Mouse (Mus musculus) hindbrain, embryonic 12.5 days (tissue): ENCODE data around the gene Cd72. TPM values are rescaled to one million over a fixed set of nuclear protein-coding genes. Genes with fewer than 3 reads are reported as not detected.
"Not testable (repeated sequence)": the region's sequence is repeated elsewhere in the genome, so short reads cannot be mapped to it uniquely, and the experiment has no call there.

Experiments
- ATAC-seq: fragments of 200-750 bp; cut with Nextera tagmentation; 2 replicates; pipeline ENCODE4 v1.8.0; 2017; ENCODE audit warnings: moderate TSS enrichment; ENCODE audit not compliant: low FRiP score
- H3K27ac ChIP-seq: fragments of 300-500 bp; sonication (generic); 2 replicates; pipeline ENCODE4 v1.5.1; 2016; ENCODE audit warnings: mild to moderate bottlenecking
- H3K27me3 ChIP-seq: fragments of 300-500 bp; sonication (generic); 2 replicates; pipeline ENCODE4 v1.6.1; 2016; ENCODE audit warnings: mild to moderate bottlenecking
- H3K36me3 ChIP-seq: fragments of 300-500 bp; sonication (generic); 2 replicates; pipeline ENCODE4 v1.6.1; 2016; ENCODE audit warnings: mild to moderate bottlenecking
- H3K4me1 ChIP-seq: fragments of 300-500 bp; sonication (generic); 2 replicates; pipeline ENCODE4 v1.6.1; 2016
- H3K4me2 ChIP-seq: fragments of 300-500 bp; sonication (generic); replicated peaks from 2 replicates; pipeline ENCODE4 v1.6.1; 2016; ENCODE audit warnings: mild to moderate bottlenecking
- H3K4me3 ChIP-seq: fragments of 300-500 bp; sonication (generic); 2 replicates; pipeline ENCODE4 v1.5.1; 2016; ENCODE audit warnings: mild to moderate bottlenecking
- H3K9ac ChIP-seq: fragments of 300-500 bp; sonication (generic); 2 replicates; pipeline ENCODE4 v1.6.1; 2016; ENCODE audit warnings: mild to moderate bottlenecking, moderate library complexity
- H3K9me3 ChIP-seq: fragments of 300-500 bp; sonication (generic); replicated peaks from 2 replicates; pipeline ENCODE4 v1.6.1; 2016; ENCODE audit warnings: mild to moderate bottlenecking
- WGBS: fragments of 180-500 bp; shearing (Covaris S2); methylation state at CpG from one replicate; pipeline ENCODE4 v1.1.7; 2016; 5-methylcytosine and 5-hydroxymethylcytosine counted together
- polyA plus RNA-seq: library from polyadenylated mRNA; unstranded; fragments of >200 nt; fragmentation: Nextera tagmentation; extraction: Ambion mirVana; gene quantifications from 2 replicates; pipeline ENCODE4 v1.2.1, GENCODE M21; 2016

Gene Cd72
- polyA plus RNA-seq, 1 experiment from 2014 or later, result 3.8 TPM

DNA sequence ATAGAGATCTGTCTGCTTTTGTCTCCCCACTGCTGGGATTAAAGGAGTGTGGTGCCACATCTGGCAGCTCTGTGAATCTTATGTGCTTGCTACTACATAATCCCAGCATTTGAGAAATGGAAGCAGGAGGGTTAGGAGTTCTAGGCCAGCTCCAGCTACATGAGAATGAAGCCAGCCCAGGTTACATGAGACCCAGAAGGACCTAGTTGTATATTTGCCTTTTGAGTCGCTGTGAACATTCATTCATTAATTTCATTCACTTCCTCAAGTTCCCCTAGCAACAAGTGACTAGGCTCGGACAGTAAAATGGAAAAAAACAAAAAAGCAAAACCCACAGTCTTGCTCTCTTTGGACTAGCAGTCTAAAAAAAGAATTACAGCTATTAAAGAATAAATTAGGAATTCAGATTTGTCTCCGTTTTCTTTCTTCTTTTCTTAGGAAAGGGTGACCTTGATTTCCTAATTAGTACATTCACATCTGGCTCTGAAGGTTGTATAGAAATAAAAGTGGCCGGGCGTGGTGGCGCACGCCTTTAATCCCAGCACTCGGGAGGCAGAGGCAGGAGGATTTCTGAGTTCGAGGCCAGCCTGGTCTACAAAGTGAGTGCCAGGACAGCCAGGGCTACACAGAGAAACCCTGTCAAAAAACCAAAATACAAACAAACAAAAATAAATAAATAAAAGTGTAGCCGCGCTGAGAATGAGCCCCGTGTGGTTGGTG lies 37.8 kb upstream of the Cd72 start:
- Histone ChIP-seq H3K4me3 (peak overlapping the region; percentile 76), H3K9me3 (0 out of 2 replicates have a peak, but pooled peaks cover 4% of the 10 kb centered on the region), H3K4me2 (peak overlapping the region; percentile 61), H3K9ac (no peak overlapping the region), H3K27ac (peak overlapping the region; percentile 88), H3K36me3 (peaks cover 13% of the 10 kb centered on the region; the same call in 1 of the 2 replicates), H3K4me1 (peaks cover 14% of the 10 kb centered on the region), H3K27me3 (no peaks in the 10 kb centered on the region)
- WGBS, result 46% methylated on average over 12 of the region's 12 CpGs
- ATAC-seq, result no peak

DNA sequence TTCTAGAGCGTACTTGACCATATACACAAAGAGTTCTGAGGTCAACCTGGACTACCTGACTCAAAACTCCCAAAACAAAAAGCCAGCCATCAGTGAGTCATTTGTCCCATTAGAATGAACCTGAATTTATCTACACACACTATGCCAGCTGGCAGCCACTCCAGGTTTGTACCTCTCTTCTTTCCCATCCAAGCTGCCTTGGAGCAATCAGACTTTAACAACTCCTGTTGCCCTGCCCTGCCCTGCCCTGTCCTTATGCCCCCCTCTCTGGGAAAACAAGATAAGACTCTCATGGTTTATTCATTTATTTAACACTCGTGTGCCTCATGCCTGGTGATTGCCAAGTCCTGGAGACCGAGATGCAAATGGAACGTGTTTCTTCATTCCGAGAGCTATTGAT lies 36.4 kb upstream of the Cd72 start:
- Histone ChIP-seq H3K9me3 (0 out of 2 replicates have a peak, but pooled peaks cover 4% of the 10 kb centered on the region), H3K4me3 (no peak overlapping the region), H3K27me3 (no peaks in the 10 kb centered on the region), H3K36me3 (peaks cover 6% of the 10 kb centered on the region; the same call in 1 of the 2 replicates), H3K27ac (no peak overlapping the region), H3K4me1 (peaks cover 14% of the 10 kb centered on the region), H3K4me2 (no peak overlapping the region), H3K9ac (no peak overlapping the region)
- no peak for ATAC-seq
- WGBS, result 83% methylated on average over 5 of the region's 5 CpGs

DNA sequence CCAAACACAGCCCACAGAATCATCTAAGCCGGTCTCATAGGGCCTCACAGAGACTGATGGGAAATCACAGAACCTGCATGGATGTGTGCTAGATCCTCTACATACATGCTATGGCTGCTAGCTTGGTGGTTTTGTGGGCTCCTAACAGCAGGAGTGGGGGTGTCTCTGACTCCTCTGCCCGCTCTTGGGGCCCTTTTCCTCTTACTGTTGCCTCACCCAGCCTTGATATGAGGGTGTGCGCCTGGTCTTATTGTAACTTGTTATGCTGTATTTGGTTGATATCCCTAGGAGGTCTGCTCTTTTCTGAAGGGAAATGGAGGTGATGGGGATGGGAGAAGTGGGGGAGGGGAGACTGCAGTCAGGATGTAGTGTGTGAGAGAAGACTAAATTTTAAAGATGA lies 35.2 kb upstream of the Cd72 start:
- no peaks in the 10 kb centered on the region for H3K27me3 ChIP-seq
- H3K36me3 ChIP-seq, result no peaks in the 10 kb centered on the region
- no peak for ATAC-seq
- 95% methylated on average over 3 of the region's 3 CpGs for WGBS
- H3K9ac ChIP-seq, result no peak overlapping the region
- peaks cover 7% of the 10 kb centered on the region for H3K4me1 ChIP-seq
- H3K4me3 ChIP-seq, result no peak overlapping the region
- no peak overlapping the region for H3K27ac ChIP-seq
- no peak overlapping the region for H3K4me2 ChIP-seq
- 0 out of 2 replicates have a peak, but pooled peaks cover 4% of the 10 kb centered on the region for H3K9me3 ChIP-seq

DNA sequence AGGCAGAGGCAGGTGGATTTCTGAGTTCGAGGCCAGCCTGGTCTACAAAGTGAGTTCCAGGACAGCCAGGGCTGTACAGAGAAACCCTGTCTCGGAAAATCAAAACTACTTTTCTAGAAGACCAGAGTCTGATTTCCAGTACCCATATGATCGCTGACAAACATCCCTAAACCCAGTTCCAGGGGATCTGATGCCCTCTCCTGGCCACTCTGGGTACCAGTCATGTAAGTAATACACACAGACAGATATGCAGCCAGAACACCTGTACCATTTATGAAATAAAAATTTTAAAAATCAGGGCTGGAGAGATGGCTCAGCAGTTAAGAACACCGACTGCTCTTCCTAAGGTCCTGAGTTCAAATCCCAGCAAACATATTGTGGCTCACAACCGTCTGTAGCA lies 31.2 kb upstream of the Cd72 start:
- H3K4me1 ChIP-seq, H3K27me3 ChIP-seq, H3K27ac ChIP-seq, H3K36me3 ChIP-seq, H3K9me3 ChIP-seq, H3K4me3 ChIP-seq, H3K4me2 ChIP-seq, H3K9ac ChIP-seq, ATAC-seq: not testable (repeated sequence)
- WGBS, result 86% methylated on average over 5 of the region's 5 CpGs

DNA sequence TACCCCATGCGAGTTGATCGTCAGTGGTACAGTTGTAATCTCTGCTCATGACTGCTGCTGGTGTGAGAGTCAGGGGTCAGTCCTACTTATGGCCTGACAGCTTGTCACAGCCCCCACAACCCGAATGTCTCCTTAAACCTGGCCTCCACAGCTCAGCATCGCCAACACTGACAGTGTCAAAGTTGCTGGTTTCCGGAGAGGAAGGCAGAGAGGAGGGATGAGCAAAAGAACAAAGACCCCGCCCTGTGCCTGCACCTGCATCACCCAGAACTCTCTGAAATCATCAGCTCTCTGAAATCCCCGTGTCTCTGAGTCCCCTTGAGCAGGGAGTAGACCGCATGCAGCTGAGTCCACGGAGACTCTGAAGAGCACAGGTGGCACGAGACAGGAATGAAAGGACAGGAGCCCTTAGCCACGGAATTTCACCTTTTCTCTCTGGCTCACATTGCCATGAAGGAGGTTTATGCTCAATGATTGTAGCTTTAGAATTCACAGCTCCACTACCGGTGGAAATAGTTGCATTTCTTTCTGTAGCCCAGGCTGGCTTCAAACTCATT lies 29.2 kb upstream of the Cd72 start, which contains the start of gene Sit1:
Gene Sit1 (minus strand): TSS at position 200 of the 557 bp plus-strand sequence.
- H3K36me3 ChIP-seq, result no peaks in the 10 kb centered on the region
- H3K27ac ChIP-seq, result no peak within 1 kb of the TSS
- H3K4me2 ChIP-seq, result no peak within 1 kb of the TSS
- no peak within 1 kb of the TSS for H3K4me3 ChIP-seq
- no peaks in the 10 kb centered on the region for H3K27me3 ChIP-seq
- H3K4me1 ChIP-seq, result no peaks in the 10 kb centered on the region
- no peak within 1 kb of the TSS for H3K9ac ChIP-seq
- 61% methylated on average over 12 of the region's 12 CpGs for WGBS
- H3K9me3 ChIP-seq, result no peaks in the 10 kb centered on the region
- no peak for ATAC-seq

DNA sequence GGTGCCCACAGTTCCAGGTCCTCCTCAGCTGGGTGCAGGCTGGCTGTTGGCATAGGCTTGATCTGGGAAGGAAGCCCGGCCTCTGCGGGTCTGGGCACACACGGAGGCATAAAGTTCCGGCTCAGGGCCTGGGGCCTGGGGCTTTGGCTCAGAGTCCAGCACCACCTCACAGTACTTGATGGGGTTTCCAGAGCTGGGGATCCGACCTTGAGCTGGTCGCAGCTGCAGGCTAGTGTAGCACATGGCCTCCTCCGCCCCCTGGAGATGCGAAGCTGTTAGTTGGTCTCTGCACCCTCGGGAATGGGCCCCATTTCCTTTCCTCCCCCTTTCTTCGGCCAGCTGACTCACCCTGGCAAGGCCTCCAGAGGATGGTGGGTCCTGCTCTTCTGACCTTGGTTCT lies 28.2 kb upstream of the Cd72 start:
- Histone ChIP-seq H3K27ac (no peak overlapping the region), H3K9ac (no peak overlapping the region), H3K4me2 (no peak overlapping the region), H3K36me3 (no peaks in the 10 kb centered on the region), H3K27me3 (no peaks in the 10 kb centered on the region), H3K4me3 (no peak overlapping the region), H3K9me3 (no peaks in the 10 kb centered on the region), H3K4me1 (peaks cover 3% of the 10 kb centered on the region; the same call in 1 of the 2 replicates)
- ATAC-seq, result no peak
- WGBS, result 69% methylated on average over 10 of the region's 10 CpGs

DNA sequence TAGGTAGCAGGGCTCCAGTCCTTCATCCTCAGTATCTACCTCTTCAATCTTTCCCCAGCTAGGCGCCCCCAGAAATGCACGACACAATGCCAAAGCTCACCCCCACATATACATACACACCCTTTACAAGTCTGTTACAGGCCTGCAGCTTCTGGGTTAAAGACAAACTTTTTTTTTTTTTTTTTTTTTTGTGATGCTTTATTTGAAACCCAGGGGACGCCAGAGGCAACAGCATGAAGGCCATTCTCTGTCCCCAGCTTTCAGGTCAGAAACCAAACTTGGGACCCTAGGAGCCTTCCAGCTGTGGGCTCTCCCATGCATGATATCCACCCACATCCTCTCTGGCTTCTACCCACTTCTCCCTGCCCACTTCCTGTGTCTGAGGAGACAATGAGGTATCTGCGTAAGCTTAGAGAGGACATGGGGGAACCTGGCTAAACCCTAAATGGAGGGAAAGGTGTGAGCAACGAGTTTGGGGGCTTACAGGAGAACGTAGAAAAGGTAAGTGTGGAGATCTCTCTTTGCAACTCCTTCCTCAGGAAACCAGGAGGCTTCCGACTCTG lies 27.5 kb upstream of the Cd72 start:
- WGBS, result 73% methylated on average over 7 of the region's 7 CpGs
- no peaks in the 10 kb centered on the region for H3K9me3 ChIP-seq
- H3K4me1 ChIP-seq, result peaks cover 3% of the 10 kb centered on the region; the same call in 1 of the 2 replicates
- no peak overlapping the region for H3K4me3 ChIP-seq
- no peak overlapping the region for H3K4me2 ChIP-seq
- no peak overlapping the region for H3K9ac ChIP-seq
- no peak for ATAC-seq
- no peak overlapping the region for H3K27ac ChIP-seq
- no peaks in the 10 kb centered on the region for H3K36me3 ChIP-seq
- H3K27me3 ChIP-seq, result no peaks in the 10 kb centered on the region

DNA sequence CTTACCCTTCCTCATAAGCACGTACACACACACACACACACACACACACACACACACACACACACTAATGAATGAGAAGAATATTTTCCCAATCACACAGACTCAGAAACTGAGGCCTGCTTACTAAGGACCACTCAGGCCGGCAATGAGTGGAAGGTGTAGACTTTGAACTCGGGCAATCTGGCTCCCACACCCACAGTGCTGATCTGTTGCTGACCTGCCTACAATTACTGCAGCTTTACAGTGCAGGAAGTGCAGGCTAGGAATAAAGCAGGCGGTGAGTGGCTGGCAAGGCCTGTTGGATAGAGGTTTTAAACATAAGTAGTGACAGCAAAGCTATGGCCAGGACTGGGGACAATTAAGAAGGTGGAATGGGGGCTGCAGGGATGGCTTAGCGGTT lies 26.6 kb upstream of the Cd72 start:
- Histone ChIP-seq H3K27ac (no peak overlapping the region), H3K4me3 (no peak overlapping the region), H3K9me3 (no peaks in the 10 kb centered on the region), H3K9ac (no peak overlapping the region), H3K27me3 (no peaks in the 10 kb centered on the region), H3K4me1 (peaks cover 3% of the 10 kb centered on the region; the same call in 1 of the 2 replicates), H3K4me2 (no peak overlapping the region), H3K36me3 (no peaks in the 10 kb centered on the region)
- no peak for ATAC-seq
- 85% methylated on average over 5 of the region's 5 CpGs for WGBS

DNA sequence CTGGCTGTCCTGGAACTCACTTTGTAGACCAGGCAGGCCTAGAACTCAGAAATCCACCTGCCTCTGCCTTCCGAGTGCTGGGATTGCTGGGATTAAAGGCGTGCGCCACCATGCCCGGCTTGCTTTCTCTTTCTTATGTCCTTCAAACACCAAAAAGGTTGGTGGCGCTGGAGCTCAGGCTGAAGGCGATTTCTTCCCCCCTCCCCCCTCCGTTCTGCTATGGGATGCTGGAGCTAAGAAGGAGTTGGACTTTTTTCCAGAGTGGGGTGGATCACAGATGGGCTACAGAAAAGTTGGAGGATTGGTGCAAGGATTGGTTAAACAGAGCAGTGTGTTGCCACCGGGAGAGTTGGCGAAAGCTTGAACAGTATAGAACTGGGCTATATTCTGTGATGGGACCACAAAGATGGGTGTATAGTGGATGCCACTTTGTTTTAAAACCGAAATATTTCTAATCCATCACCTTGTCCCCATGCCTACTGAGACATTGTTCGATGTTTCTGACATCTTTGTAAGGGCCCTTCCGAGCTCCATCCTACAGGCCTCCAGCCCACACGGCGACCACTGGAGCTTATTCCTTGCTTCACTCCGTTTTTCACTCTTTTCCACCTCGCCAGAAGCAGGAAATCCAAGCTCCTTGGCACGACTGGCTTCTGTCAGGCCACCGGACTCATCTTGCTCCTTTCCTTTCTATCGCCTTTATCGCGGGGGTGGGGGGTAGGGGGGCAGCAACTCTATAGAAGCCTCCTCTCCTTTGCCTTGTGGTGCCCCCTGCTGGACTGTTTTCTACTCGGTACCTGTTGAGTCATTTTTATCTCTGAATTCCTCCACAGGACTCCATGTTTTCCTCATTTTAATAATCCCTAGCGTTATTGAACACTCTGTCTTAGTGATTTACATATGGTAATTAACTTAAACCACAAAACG lies 24.7 kb upstream of the Cd72 start:
- Histone ChIP-seq H3K4me2 (no peak overlapping the region), H3K4me3 (no peak overlapping the region)

DNA sequence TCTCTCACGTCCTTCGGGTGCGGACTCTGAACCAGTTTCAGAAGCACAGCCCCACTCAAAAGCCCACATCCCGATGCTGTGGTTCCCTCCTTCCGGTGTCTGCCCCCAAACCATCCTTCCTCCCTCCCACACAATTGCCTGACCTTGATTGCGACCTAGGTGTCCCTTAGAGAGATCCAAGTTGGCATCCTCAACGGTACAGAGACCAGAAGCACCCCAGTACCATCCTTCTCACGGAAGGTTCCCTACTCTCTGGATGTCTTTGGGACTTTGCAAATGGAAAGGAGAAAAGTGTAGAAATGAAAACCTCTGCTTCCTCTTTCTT lies 24.1 kb upstream of the Cd72 start:
- Histone ChIP-seq H3K4me2 (peak overlapping the region; percentile 47), H3K4me1 (peaks cover 3% of the 10 kb centered on the region; the same call in 1 of the 2 replicates), H3K27ac (no peak overlapping the region), H3K9ac (no peak overlapping the region), H3K27me3 (no peaks in the 10 kb centered on the region), H3K36me3 (no peaks in the 10 kb centered on the region), H3K4me3 (peak overlapping the region; percentile 24), H3K9me3 (no peaks in the 10 kb centered on the region)
- 51% methylated on average over 8 of the region's 8 CpGs for WGBS
- peak; percentile 52 for ATAC-seq

More for the DNA sequence above, 24.7 kb upstream of the Cd72 start:
- no peaks in the 10 kb centered on the region for H3K36me3 ChIP-seq
- no peaks in the 10 kb centered on the region for H3K27me3 ChIP-seq
- WGBS, result 45% methylated on average over 24 of the region's 24 CpGs
- ATAC-seq, result no peak
- H3K9me3 ChIP-seq, result no peaks in the 10 kb centered on the region
- no peak overlapping the region for H3K9ac ChIP-seq
- no peak overlapping the region for H3K27ac ChIP-seq
- H3K4me1 ChIP-seq, result peaks cover 3% of the 10 kb centered on the region; the same call in 1 of the 2 replicates

DNA sequence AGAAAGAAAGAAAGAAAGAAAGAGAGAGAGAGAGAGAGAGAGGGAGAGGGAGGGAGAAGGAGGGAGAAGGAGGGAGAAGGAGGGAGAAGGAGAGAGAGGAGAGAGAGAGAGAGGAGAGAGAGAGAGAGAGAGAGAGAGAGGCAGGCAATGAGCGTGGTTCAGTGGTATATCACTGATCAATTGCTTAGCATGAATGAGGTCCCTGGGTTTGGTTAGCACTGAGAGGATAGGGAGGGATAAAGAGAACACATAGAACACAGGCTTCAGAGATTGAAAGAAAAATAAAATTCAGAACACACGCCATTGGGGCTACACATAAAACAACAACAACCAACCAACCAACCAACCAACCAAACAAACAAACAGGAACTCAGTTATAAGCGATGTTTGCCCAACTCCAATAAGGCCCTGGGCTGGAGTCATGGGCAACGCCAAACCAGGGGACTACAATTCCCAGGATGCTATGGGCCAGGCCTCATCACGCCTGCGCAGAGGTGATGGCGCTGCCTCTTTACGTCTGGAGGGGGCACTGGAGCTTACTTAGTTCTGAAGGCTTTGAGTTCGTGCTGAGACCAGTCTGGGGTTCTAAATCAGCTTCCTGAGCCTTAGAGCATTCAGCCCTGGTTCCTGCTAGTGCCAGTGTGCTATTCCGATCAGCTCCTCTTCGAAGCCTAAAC lies 23.6 kb upstream of the Cd72 start:
- H3K27ac ChIP-seq, result no peak overlapping the region
- H3K4me2 ChIP-seq, result peak overlapping the region; percentile 47
- H3K4me1 ChIP-seq, result peaks cover 3% of the 10 kb centered on the region; the same call in 1 of the 2 replicates
- ATAC-seq, result peak; percentile 93
- no peaks in the 10 kb centered on the region for H3K36me3 ChIP-seq
- no peak overlapping the region for H3K9ac ChIP-seq
- H3K9me3 ChIP-seq, result no peaks in the 10 kb centered on the region
- H3K4me3 ChIP-seq, result peak overlapping the region; percentile 24
- WGBS, result 16% methylated on average over 11 of the region's 11 CpGs
- H3K27me3 ChIP-seq, result no peaks in the 10 kb centered on the region
